Mouse (Mus musculus) right cerebral cortex, adult 18-20 months (tissue): ENCODE results near the gene Tbr1.
A peak's percentile ranks its signal among the peaks of the same experiment; 100 is the strongest.

Experiments
- DNase-seq: peaks from one replicate; pipeline ENCODE4 v3.0.0; 2022; ENCODE audit warnings: mixed read lengths

Tbr1 gene

GRCm38 (mm10) chr2:61802656-61803251 is at the start of gene Tbr1:
Tbr1 (plus strand) TSS chr2:61802930.
- DNase-seq, result peak; percentile 49

- DNase-seq, result no peak
Measured at GRCm38 (mm10) chr2:61754989-61755388, 47.7 kb upstream of the Tbr1 start.

- DNase-seq, result no peak
Measured at GRCm38 (mm10) chr2:61759234-61759855, 43.4 kb upstream of the Tbr1 start.

GRCm38 (mm10) chr2:61760044-61760443 is 42.7 kb upstream of the Tbr1 start:
- DNase-seq, result no peak

- DNase-seq, result no peak
Measured at GRCm38 (mm10) chr2:61764470-61765105, 38.1 kb upstream of the Tbr1 start.

- DNase-seq, result no peak
Measured at GRCm38 (mm10) chr2:61765526-61765925, 37.2 kb upstream of the Tbr1 start.

GRCm38 (mm10) chr2:61780794-61781193 is 21.9 kb upstream of the Tbr1 start:
- no peak for DNase-seq

GRCm38 (mm10) chr2:61794960-61795359 is 7.8 kb upstream of the Tbr1 start:
- no peak for DNase-seq

GRCm38 (mm10) chr2:61798048-61798447 is 4.7 kb upstream of the Tbr1 start:
- no peak for DNase-seq

GRCm38 (mm10) chr2:61803443-61804367 is 975 bp downstream of the Tbr1 start:
- peak; percentile 52 for DNase-seq

- peak; percentile 68 for DNase-seq
Measured at GRCm38 (mm10) chr2:61804382-61804840, 1.7 kb downstream of the Tbr1 start.

- peak; percentile 35 for DNase-seq
Measured at GRCm38 (mm10) chr2:61804841-61805540, 2.3 kb downstream of the Tbr1 start.

GRCm38 (mm10) chr2:61805541-61806345 is 3.0 kb downstream of the Tbr1 start:
- peak; percentile 19 for DNase-seq

- DNase-seq, result no peak
Measured at GRCm38 (mm10) chr2:61806346-61806825, 3.7 kb downstream of the Tbr1 start.

- peak; percentile 26 for DNase-seq
Measured at GRCm38 (mm10) chr2:61807151-61807550, 4.4 kb downstream of the Tbr1 start.

GRCm38 (mm10) chr2:61807781-61808180 is 5.1 kb downstream of the Tbr1 start:
- DNase-seq, result no peak

- peak; percentile 26 for DNase-seq
Measured at GRCm38 (mm10) chr2:61808776-61809175, 6.0 kb downstream of the Tbr1 start.

- no peak for DNase-seq
Measured at GRCm38 (mm10) chr2:61809381-61809780, 6.7 kb downstream of the Tbr1 start.

- no peak for DNase-seq
Measured at GRCm38 (mm10) chr2:61810751-61811150, 8.0 kb downstream of the Tbr1 start.

- peak; percentile 28 for DNase-seq
Measured at GRCm38 (mm10) chr2:61811163-61811506, 8.4 kb downstream of the Tbr1 start.
